Mouse (Mus musculus): ENCODE data around the gene Mxi1. TPM values are rescaled to one million over a fixed set of nuclear protein-coding genes. Genes with fewer than 3 reads are reported as not detected.
A peak's percentile ranks its signal among the peaks of the same experiment; 100 is the strongest.

Gene Mxi1
- polyA plus RNA-seq, 1 experiment, result 28.5 TPM

DNA sequence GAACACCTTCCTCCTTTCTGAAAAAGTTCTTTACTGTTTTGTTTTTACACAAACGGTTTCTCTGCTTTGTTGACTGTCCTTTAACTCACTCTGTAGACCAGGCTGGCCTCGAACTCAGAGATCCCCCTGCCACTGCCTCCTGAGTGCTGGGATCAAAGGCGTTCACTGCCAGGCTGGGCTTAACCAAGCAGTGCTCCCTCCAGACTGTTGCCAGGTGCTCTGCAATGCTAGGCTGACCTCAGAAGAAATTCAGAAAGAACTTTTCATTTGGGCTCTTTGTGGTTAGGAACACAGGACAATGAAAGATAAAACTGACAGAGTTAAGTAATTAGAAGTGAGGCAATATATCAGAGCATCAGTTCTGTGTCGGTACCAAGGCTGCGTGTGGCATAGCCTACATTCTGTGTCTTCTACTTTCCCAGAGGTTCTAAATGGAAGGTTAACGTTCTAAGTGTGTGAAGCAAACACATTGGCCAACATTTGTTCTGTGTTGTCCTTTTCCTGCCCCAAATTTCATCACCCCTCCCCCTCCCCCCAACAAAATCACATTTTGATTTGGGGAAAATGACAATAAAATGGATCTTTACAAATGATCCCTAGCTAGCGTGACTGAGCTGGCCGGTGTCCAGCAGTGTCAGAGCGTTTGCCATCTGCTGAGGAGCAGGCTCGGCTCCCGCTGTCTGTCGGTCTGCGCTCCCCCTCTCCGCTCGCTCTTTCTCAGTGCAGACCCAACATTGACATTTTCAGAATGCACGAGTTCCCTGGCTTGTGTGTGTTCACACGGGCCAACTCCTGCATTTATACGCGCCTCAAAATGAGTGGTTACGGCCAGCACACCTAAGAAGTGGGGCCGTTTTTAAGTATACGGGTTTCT lies 49.1 kb downstream of the Mxi1 start:
- 58% methylated on average over 22 of the region's 22 CpGs for WGBS
- no peak for DNase-seq (ENCODE audit: low read depth, low spot score)

DNA sequence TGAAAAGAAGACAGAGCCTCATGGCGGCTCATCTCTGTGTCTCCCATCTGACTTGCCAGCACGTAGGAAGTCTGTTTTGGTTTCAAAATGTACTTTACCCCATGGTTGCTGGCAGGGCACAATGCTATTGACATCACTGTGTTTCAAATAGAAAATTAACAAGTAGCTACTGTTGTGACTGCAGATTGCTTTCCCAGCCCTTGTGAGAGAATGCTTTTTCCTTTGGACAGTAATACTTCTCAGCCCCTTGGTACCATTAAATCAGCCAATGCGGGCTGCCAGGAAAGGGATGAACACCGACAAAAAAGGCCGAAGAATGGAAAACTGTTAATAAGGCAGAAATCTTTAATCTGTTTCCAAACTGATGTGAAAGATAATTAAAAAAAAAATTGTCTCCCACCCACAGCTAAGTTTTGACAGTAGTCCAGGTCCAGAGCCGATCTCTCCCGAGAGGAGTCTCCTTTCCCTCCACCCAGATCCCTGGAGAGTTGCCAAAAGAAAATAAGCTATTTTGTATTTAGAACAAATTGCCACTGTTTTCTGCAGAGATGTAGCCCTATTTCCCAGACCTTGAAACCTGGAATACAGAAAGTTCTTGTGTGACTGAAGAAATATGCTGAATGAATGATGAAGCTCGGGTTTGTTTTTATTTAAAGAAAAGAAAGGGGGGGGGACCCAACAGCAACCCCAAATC lies 50.1 kb downstream of the Mxi1 start:
- 58% methylated on average over 8 of the region's 8 CpGs for WGBS
- DNase-seq (ENCODE audit: low read depth, low spot score), result no peak

DNA sequence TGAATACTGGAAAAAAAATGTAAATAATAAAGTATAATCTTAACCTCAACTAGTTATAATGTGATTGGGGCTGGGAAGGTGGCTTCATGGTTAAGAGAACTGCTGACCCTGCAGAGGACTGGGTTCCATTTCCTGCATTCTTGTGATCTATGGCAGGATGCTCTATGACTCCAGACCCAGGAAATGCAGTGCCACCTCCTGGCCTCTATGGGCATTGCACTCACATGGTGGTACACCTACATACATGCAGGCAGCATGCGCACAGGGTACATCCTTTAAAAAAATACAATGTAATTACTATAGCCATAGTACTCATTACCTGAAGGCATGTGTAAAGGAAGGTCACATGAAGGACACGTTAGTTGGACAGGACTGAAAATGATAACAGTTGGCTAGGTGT lies 52.6 kb downstream of the Mxi1 start:
- WGBS, result 49% methylated on average over 2 of the region's 2 CpGs
- DNase-seq (ENCODE audit: low read depth, low spot score), result no peak

DNA sequence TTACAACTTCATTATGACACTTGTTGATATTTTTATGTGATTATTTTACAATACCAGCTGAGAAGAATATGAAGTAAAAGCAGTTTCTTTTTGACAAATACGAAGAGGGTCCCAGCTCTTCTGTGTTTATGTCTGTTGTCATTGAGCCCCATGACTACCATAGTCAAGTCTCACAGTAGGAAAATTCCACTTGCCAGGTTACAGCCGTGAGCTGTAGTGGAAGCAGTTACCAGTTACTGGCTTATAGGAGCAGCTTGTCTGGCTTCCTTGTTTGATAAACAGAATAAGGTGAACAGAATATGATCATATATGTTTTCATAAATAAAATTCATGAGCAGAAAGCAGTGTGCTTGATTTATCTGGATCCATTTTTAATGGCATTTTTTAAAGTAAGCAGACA lies 54.2 kb downstream of the Mxi1 start:
- 19% methylated on average over 2 of the region's 2 CpGs for WGBS
- DNase-seq (ENCODE audit: low read depth, low spot score), result no peak

DNA sequence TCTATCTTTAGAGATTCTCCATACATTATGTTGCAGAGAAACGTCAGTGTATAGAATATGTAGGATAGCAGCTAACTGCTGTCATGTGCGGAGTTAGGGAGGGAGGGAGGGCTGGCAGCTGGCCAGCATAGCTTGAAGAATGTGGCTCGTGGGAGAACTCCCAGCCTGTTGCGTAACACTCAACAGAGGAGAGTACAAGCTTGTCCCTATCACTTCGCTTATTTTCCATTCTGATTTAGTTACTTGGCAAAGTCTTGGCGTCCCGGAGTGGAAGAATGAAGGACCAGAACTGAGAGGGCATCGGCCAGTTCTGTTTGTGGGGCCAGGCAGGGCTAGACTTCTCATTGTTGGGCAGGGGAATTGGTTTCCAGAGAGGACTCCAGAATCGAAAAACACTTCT lies 54.6 kb downstream of the Mxi1 start:
- DNase-seq (ENCODE audit: low read depth, low spot score), result peak; percentile 35
- WGBS, result 6% methylated on average over 9 of the region's 9 CpGs

DNA sequence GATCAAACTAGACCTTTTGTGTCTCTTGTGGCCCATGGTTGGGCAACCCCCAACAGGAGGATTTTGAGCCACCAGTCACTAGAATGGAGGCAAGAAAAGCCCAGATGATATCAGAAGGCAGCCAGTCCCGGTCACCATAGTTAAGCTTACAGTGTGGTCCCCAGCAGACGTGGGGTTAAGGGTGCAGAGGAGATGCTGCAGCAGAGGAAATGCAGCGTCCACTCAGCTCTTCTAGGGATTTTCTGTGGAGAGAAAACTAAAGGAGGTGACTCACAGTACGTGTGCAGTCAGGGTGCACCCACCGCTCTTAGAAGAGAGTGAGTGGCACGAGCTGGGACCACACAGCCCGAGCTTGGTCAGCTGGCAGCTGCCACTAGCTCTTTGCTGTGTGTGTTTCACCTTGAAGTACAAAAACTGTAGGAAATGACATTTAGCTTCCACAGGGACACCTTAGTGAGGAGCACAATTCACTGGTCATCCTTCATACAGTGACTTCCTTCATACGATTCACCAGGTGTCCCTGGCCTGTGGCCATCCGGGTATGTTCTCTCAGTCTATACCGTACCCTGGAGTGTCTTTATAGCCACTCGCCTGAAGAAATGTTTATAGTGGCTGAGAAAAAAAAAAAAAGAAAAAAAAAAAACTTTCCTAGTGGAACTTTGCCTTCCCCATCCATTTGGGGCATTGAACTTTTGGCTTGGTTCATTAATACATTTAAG lies 55.9 kb downstream of the Mxi1 start:
- 77% methylated on average over 11 of the region's 11 CpGs for WGBS

DNA sequence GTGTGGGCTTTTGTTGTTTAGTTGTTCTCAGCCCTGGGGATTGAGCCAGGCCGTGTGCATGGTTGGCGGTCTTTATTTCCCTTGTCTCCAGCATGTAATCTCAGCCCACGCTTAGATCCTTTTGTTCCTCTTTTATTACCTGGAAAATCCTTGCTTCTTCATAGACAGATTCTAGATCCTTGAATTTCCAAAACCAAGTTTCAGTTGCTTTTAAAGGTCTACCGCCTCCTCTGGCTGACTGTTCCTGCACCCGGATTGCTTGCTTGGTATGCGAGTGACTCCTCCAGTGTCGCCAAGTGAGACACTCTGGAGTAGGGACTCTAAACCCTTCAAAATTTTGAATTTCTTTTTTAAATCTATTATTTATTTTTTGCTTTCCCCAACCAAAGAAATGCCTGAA lies 56.6 kb downstream of the Mxi1 start:
- WGBS, result 86% methylated on average over 7 of the region's 7 CpGs
- DNase-seq (ENCODE audit: low read depth, low spot score), result no peak

More for the DNA sequence above, 55.9 kb downstream of the Mxi1 start:
- DNase-seq (ENCODE audit: low read depth, low spot score), result no peak

DNA sequence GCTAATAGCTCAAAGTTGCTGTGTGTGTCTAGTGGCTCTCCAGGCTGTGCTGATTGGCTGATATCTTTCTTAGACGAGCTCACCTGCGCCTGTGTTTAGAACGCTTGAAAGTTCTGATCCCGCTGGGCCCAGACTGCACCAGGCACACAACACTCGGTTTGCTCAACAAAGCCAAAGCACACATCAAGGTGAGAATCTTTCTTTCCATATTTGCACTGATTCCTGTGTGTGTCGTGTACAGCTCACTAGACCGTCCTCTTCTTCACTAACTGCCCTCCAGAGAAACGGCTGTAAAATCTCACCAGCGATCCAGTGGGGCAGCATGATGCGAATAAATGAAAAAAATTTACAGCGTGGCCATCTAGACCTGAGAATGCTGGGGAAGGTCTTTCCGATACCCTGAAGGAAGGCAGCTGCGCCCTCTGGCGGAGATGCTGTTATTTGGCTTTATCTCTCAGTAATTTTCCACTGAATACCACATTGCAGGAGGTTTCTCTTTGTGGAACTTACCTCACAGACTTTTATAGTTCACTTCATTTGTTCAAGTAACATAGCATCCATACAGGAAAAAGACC lies 59.2 kb downstream of the Mxi1 start:
- no peak for DNase-seq (ENCODE audit: low read depth, low spot score)
- 27% methylated on average over 14 of the region's 14 CpGs for WGBS

DNA sequence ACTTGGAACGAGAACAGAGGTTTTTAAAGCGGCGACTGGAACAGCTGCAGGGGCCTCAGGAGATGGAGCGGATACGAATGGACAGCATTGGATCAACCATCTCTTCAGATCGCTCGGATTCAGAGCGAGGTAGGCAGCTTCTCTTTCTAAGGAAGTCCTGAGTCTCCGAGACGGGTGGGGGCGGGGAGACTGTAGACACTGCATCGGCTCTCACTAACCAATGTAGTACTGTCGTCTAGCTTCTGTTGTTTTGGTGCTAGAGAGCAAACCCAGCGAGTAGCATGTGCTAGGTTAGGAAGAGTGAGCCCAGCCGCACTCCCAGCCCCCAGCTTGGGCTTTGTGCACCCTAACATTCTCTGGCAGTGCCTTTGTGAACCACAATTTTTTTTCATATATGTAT lies 59.9 kb downstream of the Mxi1 start:
- DNase-seq (ENCODE audit: low read depth, low spot score), result no peak
- 76% methylated on average over 15 of the region's 15 CpGs for WGBS

DNA sequence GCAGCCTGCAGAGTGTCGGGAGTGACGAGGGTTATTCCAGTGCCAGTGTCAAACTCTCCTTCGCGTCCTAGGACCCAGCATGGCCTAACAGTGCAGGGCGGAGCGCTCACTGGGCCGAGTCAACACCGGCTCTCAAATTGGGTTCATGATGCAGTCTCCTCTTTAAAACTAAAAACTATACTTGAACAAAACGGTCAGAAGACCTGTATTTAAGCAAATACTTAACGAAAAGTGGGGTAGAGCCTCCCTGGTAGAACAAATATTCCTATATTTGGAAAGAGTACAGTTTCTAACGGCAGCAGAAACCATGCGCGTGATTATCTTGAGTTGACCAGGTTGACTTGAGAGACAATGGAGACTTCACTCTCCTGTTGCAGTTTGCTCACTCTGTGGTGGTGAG lies 61.3 kb downstream of the Mxi1 start, which contains the start of gene Gm10197:
Gm10197 (minus strand) TSS at position 101 of the 400 bp plus-strand sequence.
- 88% methylated on average over 13 of the region's 13 CpGs for WGBS
- no peak for DNase-seq (ENCODE audit: low read depth, low spot score)

DNA sequence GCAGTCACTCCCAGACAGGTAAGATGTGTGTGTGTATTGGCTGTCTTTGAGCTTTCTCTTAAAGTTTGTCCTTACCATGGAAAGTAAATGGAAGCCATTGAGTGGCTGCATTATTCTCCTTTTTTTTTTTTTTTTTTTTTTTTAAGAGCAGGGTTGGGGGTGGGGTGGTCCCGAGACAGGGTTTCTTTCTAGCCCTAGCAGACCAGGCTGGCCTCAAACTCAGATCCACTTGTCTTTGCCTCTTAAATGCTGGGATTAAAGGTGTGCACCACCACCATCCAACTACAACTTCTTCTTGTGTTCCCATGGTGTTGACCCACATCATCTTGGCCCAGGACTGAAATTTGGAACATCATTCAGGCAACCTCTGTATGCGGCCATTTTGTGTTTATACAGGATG lies 63.3 kb downstream of the Mxi1 start:
- no peak for DNase-seq (ENCODE audit: low read depth, low spot score)
- 96% methylated on average over 2 of the region's 2 CpGs for WGBS

DNA sequence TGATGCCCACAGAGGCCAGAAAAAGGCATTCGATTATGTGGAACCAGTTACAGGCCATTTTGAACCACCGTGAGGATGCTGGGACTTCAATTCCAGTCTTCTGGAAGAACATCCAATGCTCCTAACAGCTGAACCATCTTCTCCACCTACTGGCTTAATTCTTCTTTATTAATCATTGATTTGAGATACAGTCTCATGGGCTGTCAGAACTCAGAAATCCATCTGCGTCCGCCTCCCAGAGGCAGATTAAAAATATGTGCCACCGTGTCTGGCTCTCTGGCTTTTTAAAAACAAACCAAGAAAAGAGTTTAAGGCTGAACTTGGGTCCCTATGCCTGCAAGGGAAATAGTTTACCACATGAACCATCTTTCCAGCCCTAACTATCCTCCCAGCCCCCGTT lies 65.0 kb downstream of the Mxi1 start:
- DNase-seq (ENCODE audit: low read depth, low spot score), result no peak
- WGBS, result 91% methylated on average over 6 of the region's 6 CpGs

DNA sequence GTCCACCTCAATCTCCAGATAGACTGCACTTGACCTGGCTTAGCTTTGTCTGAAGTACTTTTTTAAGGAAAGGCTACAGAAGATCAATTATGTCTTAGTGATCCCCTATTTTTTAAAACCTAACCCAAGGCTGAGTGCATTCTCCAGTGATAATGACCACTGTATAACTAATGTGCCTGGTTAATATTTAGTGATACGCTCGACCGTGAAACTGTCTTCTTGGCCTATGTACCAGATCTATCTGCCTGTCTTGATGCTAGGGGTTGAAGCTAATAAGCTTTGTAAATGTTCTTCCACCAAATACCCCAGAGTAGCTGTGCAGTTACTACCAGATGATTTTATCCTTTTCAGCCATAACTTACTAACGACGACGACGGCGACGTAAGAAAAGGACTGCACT lies 65.5 kb downstream of the Mxi1 start:
- 89% methylated on average over 9 of the region's 9 CpGs for WGBS
- DNase-seq (ENCODE audit: low read depth, low spot score), result no peak

DNA sequence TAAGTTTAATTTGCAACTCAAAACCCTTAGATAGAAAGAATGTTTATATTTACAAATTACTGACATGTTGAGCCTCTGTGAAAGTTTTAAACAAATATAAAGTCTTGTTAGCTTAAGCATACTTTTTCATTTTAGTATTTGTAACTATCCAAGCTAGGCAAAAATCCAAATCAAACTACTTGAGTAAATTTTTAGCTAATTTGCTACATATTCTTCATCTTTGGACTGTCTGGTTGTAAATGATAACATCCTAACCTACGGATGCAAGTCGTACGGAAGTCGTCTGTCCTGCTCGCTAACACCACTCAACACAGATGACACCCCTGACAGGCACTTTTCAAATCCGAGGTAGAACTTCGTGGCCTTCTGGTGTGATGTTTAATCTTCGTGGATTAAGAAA lies 67.3 kb downstream of the Mxi1 start:
- no peak for DNase-seq (ENCODE audit: low read depth, low spot score)
- 50% methylated on average over 8 of the region's 8 CpGs for WGBS

DNA sequence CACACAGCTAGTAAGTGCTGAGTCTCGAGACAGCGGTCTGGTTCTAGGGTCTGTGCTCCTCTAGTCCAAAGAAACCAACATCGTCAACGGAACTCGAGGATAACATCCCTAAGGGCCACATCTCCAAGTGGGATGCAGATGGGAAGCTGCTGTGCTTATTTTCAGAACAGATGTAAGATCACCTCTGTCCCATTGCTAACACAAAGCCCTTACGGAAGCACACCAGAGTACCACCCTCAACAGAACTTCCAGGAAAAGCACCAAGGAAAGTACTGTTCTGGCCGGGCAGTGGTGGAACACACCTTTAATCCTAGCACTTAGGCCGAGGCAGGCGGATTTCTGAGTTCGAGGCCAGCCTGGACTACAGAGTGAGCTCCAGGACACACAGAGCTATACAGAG lies 68.1 kb downstream of the Mxi1 start:
- WGBS, result 93% methylated on average over 10 of the region's 10 CpGs
- no peak for DNase-seq (ENCODE audit: low read depth, low spot score)

DNA sequence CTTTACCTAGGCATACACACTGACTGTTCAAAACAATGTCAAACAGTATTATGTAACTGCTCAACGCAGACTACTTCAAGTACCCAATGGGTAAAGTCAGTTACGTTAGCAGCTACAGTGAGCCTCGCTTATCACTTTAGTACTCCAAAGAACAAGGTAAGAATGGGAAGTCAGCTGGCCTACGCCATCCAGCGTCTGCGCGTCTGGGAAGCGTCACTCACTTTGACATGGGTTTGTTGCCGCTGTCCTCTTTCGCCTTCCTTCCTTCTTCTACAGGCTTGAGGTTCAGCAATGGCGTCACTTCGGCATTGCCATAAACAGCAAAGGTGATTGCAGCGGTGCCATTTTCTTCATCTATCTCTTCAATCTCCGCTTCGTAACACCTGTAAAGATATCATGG lies 73.0 kb downstream of the Mxi1 start:
- WGBS, result 95% methylated on average over 15 of the region's 15 CpGs
- no peak for DNase-seq (ENCODE audit: low read depth, low spot score)

DNA sequence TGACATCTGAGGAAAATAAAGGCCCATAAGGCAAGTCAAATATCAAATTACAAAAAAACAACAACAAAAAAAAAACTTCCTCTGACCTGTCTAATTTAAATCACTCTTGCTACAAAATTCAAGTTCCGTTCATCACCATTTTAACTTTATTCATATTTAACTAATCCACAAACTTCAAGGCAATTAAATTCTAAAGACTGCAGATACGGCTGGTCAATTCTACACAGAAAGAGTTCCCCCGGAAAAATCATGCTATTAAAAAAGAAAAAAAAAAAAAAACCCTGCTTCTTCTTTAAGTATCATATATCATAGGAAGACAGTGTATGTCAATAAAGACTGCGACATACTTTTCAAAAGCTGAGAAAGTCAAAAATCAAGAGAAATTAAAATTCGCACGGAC lies 79.1 kb downstream of the Mxi1 start:
- DNase-seq (ENCODE audit: low read depth, low spot score), result no peak
- 11% methylated on average over 6 of the region's 6 CpGs for WGBS

DNA sequence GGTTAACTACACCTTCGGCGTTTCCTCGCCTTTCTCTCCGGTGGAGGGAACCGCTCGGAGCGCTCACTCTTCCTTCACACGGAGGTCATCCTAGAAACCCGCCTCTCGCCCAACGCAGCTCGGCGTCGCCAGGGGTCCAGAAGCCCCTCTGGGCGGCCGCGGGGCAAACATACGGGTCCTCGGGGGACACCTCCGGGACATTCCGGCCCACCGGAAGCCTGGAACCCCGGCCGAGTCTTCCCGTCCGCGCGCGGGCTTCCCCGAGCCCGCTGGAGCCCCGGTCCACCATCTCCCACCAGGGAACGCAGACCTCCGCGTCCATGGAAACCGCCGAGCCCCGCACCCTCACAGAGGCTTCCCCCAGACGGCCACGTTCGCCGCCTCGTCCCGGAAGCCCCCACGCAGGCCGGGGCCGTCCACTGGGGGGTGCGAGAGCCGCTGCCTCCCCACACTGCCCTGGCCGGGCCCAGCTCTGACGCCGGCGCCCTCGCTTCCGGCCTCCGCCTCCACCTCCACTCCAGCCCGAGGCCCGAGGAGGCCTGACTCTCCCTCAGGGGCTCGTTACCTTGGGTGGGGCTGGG lies 79.6 kb downstream of the Mxi1 start:
- under 1% methylated on average over 59 of the region's 59 CpGs for WGBS
- no peak for DNase-seq (ENCODE audit: low read depth, low spot score)

DNA sequence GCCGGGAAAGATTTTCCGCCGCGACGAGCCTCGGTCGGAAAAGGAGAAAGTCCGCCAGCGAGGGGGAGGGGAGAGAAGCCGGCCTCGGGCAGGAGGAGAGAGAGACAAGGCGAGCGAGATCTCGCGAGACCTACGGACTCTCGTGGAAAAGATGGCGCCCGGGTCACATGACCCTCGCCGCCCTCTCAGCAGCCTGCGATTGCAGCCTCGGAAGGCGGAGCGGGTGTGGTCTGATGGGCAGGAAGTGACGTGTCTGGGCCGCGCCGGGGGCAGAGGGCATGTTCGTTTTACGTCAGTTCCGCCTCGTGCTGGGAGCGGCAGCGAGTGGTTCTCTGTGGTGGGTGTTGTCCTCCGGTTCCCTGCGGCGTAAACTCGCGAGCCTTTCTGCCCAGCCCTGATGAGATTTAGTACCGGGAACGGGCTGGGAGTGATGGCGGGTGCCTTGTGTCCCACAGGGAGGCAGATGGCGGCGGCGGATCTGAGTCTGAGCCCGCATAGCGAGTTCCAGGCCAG lies 80.2 kb downstream of the Mxi1 start, which contains the start of gene Smndc1:
Smndc1 (minus strand) TSS at position 84 of the 513 bp plus-strand sequence.
- peak; percentile 92 for DNase-seq (ENCODE audit: low read depth, low spot score)
- WGBS, result under 1% methylated on average over 48 of the region's 48 CpGs
